Mouse (Mus musculus): ENCODE results near the gene Aloxe3. TPM values are rescaled to one million over a fixed set of nuclear protein-coding genes. Genes with fewer than 3 reads are reported as not detected.

Gene Aloxe3
- polyA plus RNA-seq, 1 experiment from 2014 or later, result 1.2 TPM

DNA sequence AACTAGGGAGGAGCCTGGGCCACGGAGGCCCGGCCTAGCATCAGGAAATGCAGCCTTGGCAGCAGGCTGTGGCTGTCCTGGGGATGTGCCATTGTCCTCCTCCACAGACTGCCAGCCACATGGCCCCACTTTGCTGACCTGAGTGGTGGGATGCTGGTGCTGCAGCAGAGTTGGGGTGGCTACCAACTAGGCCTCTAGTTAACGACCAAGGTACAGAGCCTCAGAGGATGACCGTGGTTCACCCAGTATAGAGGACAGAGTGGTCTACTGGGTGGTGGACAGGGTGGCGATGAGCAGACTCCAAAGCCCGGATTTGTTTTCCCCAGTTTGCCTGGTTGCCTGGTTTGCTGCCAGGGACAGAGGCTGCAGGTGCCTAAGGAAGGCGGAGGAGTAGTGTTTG lies 49.0 kb downstream of the Aloxe3 start:
- Histone ChIP-seq H3K4me3 (no peak overlapping the region), H3K27ac (replicated peaks) (no peak overlapping the region)

DNA sequence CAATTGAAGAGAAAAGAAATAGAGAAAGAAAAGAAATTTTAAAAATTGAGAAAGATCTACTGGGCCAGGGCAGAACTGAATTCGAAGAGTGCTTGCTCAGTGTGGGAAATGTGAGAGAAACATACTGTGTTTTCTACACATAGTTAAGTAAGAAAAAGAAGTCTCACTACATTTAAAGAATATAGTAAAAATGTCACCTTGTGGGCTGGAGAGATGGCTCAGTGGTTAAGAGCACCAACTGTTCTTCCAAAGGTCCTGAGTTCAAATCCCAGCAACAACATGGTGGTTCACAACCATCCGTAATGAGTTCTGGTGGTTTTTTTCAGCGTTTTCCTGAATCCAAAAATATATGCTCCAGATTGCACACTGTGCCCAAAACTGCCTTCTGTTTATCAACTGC lies 52.8 kb downstream of the Aloxe3 start:
- H3K9me3 ChIP-seq, result no peaks in the 10 kb centered on the region
- H3K9ac ChIP-seq, result no peak overlapping the region
- H3K27me3 ChIP-seq, result no peaks in the 10 kb centered on the region
- H3K4me2 ChIP-seq, result no peak overlapping the region
- no peak overlapping the region for H3K27ac ChIP-seq (replicated peaks)
- H3K4me1 ChIP-seq (replicated peaks), result no peaks in the 10 kb centered on the region
- ATAC-seq (ENCODE audit: low read depth), result no peak
- H3K36me3 ChIP-seq, result no peaks in the 10 kb centered on the region
- WGBS, result 76% methylated on average over 3 of the region's 3 CpGs
- no peak overlapping the region for H3K4me3 ChIP-seq

More for the DNA sequence above, 49.0 kb downstream of the Aloxe3 start:
- Histone ChIP-seq H3K36me3 (no peaks in the 10 kb centered on the region), H3K9me3 (no peaks in the 10 kb centered on the region), H3K9ac (no peak overlapping the region), H3K4me2 (no peak overlapping the region), H3K27me3 (no peaks in the 10 kb centered on the region), H3K4me1 (replicated peaks) (no peaks in the 10 kb centered on the region)
- WGBS, result 90% methylated on average over 7 of the region's 7 CpGs
- ATAC-seq (ENCODE audit: low read depth), result no peak

- no peak overlapping the region for H3K4me2 ChIP-seq
- H3K9me3 ChIP-seq, result no peaks in the 10 kb centered on the region
- no peaks in the 10 kb centered on the region for H3K36me3 ChIP-seq
- no peak for ATAC-seq (ENCODE audit: low read depth)
- H3K27me3 ChIP-seq, result no peaks in the 10 kb centered on the region
- no peak overlapping the region for H3K9ac ChIP-seq
- 63% methylated on average over 3 of the region's 3 CpGs for WGBS
- no peaks in the 10 kb centered on the region for H3K4me1 ChIP-seq (replicated peaks)
- H3K4me3 ChIP-seq, result no peak overlapping the region
- no peak overlapping the region for H3K27ac ChIP-seq (replicated peaks)
These were observed 53.8 kb downstream of the Aloxe3 start for GRCm38 (mm10) chr11:69179512-69179911.

DNA sequence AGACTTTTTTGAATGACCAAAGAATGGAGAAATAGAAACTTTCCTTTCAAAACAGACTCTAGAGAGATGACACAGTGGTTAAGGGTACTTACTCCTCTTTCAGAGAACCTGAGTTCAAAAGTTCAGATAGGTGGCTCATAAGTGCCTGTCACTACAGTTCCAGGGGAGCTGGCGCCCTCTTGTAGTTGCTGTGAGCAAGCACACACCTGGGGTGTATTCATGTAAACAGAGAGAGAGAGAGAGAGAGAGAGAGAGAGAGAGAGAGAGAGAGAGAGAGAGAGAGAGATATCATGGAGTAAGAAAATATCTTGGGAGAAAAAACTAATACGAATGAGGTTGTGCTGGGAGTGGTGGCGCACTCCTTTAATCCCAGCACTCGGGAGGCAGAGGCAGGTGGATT lies 54.4 kb downstream of the Aloxe3 start:
- no peak overlapping the region for H3K4me2 ChIP-seq
- H3K9ac ChIP-seq, result no peak overlapping the region
- H3K27ac ChIP-seq (replicated peaks), result no peak overlapping the region
- H3K9me3 ChIP-seq, result no peaks in the 10 kb centered on the region
- no peak for ATAC-seq (ENCODE audit: low read depth)
- H3K36me3 ChIP-seq, result no peaks in the 10 kb centered on the region
- no peak overlapping the region for H3K4me3 ChIP-seq
- no peaks in the 10 kb centered on the region for H3K27me3 ChIP-seq
- H3K4me1 ChIP-seq (replicated peaks), result no peaks in the 10 kb centered on the region
- WGBS, result 86% methylated on average over 4 of the region's 4 CpGs

DNA sequence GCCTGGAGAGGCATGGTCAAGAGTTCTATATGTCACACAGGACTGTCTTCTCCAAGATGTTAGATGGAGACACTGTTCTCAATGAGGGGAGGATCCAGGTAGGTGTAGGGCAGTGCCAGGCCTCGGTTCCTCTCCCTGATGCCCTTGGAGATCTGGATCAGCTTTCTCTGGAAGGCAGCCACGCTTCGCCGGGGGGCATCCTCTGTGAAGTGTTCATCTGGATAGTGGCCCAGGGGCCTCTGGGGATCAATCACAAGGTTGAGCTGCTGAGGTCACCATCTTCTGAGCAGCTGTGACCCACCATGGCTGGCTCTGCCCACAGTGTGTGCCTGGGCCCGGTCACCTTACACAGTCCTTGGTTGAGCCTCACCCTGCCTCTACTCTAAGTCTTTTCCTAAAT lies 59.3 kb downstream of the Aloxe3 start:
- Histone ChIP-seq H3K4me1 (replicated peaks) (no peaks in the 10 kb centered on the region), H3K27ac (replicated peaks) (no peak overlapping the region), H3K9me3 (no peaks in the 10 kb centered on the region), H3K36me3 (no peaks in the 10 kb centered on the region), H3K27me3 (no peaks in the 10 kb centered on the region), H3K4me3 (no peak overlapping the region), H3K4me2 (no peak overlapping the region), H3K9ac (no peak overlapping the region)
- ATAC-seq (ENCODE audit: low read depth), result no peak
- WGBS, result 85% methylated on average over 5 of the region's 5 CpGs

DNA sequence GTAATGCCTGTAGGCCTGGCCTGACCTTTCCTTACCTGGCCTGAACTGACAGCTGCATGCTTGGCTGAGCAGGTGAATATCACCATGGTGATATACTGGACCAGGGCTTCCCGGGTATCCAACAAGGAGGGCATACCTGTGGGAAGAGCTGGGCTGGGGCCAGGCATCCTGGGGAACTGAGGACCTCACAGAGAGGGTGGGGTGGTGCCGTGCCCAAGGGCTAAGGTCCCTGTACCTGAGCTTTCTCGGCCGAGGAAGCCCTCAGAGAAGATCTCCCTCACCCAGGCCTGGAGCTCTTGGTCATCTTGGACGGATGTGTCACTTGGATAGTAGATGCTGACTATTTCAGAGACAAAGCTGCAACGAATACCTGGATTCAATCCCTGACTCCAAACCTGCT lies 60.2 kb downstream of the Aloxe3 start:
- WGBS, result 86% methylated on average over 6 of the region's 6 CpGs
- no peak for ATAC-seq (ENCODE audit: low read depth)
- H3K27ac ChIP-seq (replicated peaks), result no peak overlapping the region
- no peak overlapping the region for H3K4me3 ChIP-seq
- H3K27me3 ChIP-seq, result no peaks in the 10 kb centered on the region
- H3K4me1 ChIP-seq (replicated peaks), result no peaks in the 10 kb centered on the region
- no peaks in the 10 kb centered on the region for H3K36me3 ChIP-seq
- H3K9me3 ChIP-seq, result no peaks in the 10 kb centered on the region
- no peak overlapping the region for H3K9ac ChIP-seq
- no peak overlapping the region for H3K4me2 ChIP-seq

DNA sequence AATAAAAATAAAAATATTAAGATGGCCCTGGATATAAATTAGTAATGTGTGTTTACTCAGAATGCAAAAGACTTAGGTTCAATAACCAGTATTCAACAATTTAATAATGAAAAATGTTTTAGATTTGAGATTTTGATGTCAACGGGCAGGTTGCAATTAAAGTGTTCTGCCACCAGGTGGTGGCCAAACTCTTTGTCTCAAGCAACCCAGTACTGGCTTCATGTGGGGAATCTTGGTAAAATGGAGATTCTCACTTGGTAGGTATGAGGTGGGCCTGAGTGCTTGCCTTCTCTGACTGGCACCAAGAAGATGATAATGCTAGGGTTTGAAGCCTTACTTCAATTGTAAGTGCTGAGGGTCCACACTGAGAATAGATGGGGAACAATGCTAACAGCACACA lies 67.1 kb downstream of the Aloxe3 start:
- Histone ChIP-seq H3K4me3 (no peak overlapping the region), H3K27ac (replicated peaks) (no peak overlapping the region), H3K27me3 (peaks cover 31% of the 10 kb centered on the region), H3K4me2 (no peak overlapping the region), H3K9me3 (no peaks in the 10 kb centered on the region), H3K36me3 (no peaks in the 10 kb centered on the region), H3K9ac (no peak overlapping the region), H3K4me1 (replicated peaks) (peaks cover 9% of the 10 kb centered on the region)
- ATAC-seq (ENCODE audit: low read depth), result no peak
- WGBS, result 2% methylated on average over 1 of the region's 1 CpGs

- H3K4me2 ChIP-seq, result peak overlapping the region; percentile 42
- H3K4me3 ChIP-seq, result peak overlapping the region; percentile 25; the same call in 1 of the 2 replicates
- no peak for ATAC-seq (ENCODE audit: low read depth)
- peaks cover 9% of the 10 kb centered on the region for H3K4me1 ChIP-seq (replicated peaks)
- no peaks in the 10 kb centered on the region for H3K36me3 ChIP-seq
- H3K27me3 ChIP-seq, result peaks cover 42% of the 10 kb centered on the region
- WGBS, result 8% methylated on average over 5 of the region's 5 CpGs
- H3K9ac ChIP-seq, result peak overlapping the region; percentile 28; the same call in 1 of the 2 replicates
- no peaks in the 10 kb centered on the region for H3K9me3 ChIP-seq
- no peak overlapping the region for H3K27ac ChIP-seq (replicated peaks)
These were observed 71.1 kb downstream of the Aloxe3 start for GRCm38 (mm10) chr11:69196766-69197165.

GRCm38 (mm10) chr11:69197194-69197593 lies 71.5 kb downstream of the Aloxe3 start:
- peaks cover 9% of the 10 kb centered on the region for H3K4me1 ChIP-seq (replicated peaks)
- 2% methylated on average over 14 of the region's 14 CpGs for WGBS
- peak overlapping the region; percentile 25 for H3K4me3 ChIP-seq
- peaks cover 42% of the 10 kb centered on the region for H3K27me3 ChIP-seq
- peak overlapping the region; percentile 42 for H3K4me2 ChIP-seq
- no peak for ATAC-seq (ENCODE audit: low read depth)
- H3K27ac ChIP-seq (replicated peaks), result no peak overlapping the region
- peak overlapping the region; percentile 28; the same call in 1 of the 2 replicates for H3K9ac ChIP-seq
- H3K36me3 ChIP-seq, result no peaks in the 10 kb centered on the region
- H3K9me3 ChIP-seq, result no peaks in the 10 kb centered on the region

- H3K9ac ChIP-seq, result peak within 1 kb of the TSS; percentile 28; the same call in 1 of the 2 replicates
- no peak for ATAC-seq (ENCODE audit: low read depth)
- H3K36me3 ChIP-seq, result no peaks in the 10 kb centered on the region
- peak within 1 kb of the TSS; percentile 42 for H3K4me2 ChIP-seq
- 29% methylated on average over 6 of the region's 6 CpGs for WGBS
- H3K4me1 ChIP-seq (replicated peaks), result peaks cover 9% of the 10 kb centered on the region
- H3K27ac ChIP-seq (replicated peaks), result no peak within 1 kb of the TSS
- H3K4me3 ChIP-seq, result peak within 1 kb of the TSS; percentile 25
- peaks cover 42% of the 10 kb centered on the region for H3K27me3 ChIP-seq
- H3K9me3 ChIP-seq, result no peaks in the 10 kb centered on the region
These were observed 72.0 kb downstream of the Aloxe3 start, which contains the start of gene Alox8 for GRCm38 (mm10) chr11:69197743-69198142. Gene Alox8 (minus strand): TSS chr11:69197843.

Other genes with a start within 250 kb of the Aloxe3 start
- gene Rnf222, start 237.3 kb upstream of the Aloxe3 start, polyA plus RNA-seq (2015; fragmentation: Nextera tagmentation; extraction: Ambion mirVana), result not detected in 2 replicates
- 743 and 760 TPM in 2 replicates for gene Rpl26, start 224.3 kb upstream of the Aloxe3 start, polyA plus RNA-seq (2015; fragmentation: Nextera tagmentation; extraction: Ambion mirVana)
- 0.40 TPM in 1 of 2 replicates, not detected in the other for gene Odf4, start 198.8 kb upstream of the Aloxe3 start, polyA plus RNA-seq (2015; fragmentation: Nextera tagmentation; extraction: Ambion mirVana)
- gene Arhgef15, start 168.4 kb upstream of the Aloxe3 start, polyA plus RNA-seq (2015; fragmentation: Nextera tagmentation; extraction: Ambion mirVana), result 14.4 and 14.8 TPM in 2 replicates
- 2.0 and 2.5 TPM in 2 replicates for gene Slc25a35, start 157.8 kb upstream of the Aloxe3 start, polyA plus RNA-seq (2015; fragmentation: Nextera tagmentation; extraction: Ambion mirVana)
- gene Rangrf, start 150.7 kb upstream of the Aloxe3 start, polyA plus RNA-seq (2015; fragmentation: Nextera tagmentation; extraction: Ambion mirVana), result 27.6 and 33.7 TPM in 2 replicates
- gene Pfas, start 117.4 kb upstream of the Aloxe3 start, polyA plus RNA-seq (2015; fragmentation: Nextera tagmentation; extraction: Ambion mirVana), result 19.1 and 21.9 TPM in 2 replicates
- 49.6 and 52.8 TPM in 2 replicates for gene Ctc1, start 110.0 kb upstream of the Aloxe3 start, polyA plus RNA-seq (2015; fragmentation: Nextera tagmentation; extraction: Ambion mirVana)
- 22.7 and 33.0 TPM in 2 replicates for gene Aurkb, start 80.2 kb upstream of the Aloxe3 start, polyA plus RNA-seq (2015; fragmentation: Nextera tagmentation; extraction: Ambion mirVana)
- gene Borcs6, start 66.2 kb upstream of the Aloxe3 start, polyA plus RNA-seq (2015; fragmentation: Nextera tagmentation; extraction: Ambion mirVana), result 14.7 and 16.8 TPM in 2 replicates
- 28.4 and 29.2 TPM in 2 replicates for gene Tmem107, start 55.1 kb upstream of the Aloxe3 start, polyA plus RNA-seq (2015; fragmentation: Nextera tagmentation; extraction: Ambion mirVana)
- gene Vamp2, start 37.4 kb upstream of the Aloxe3 start, polyA plus RNA-seq (2015; fragmentation: Nextera tagmentation; extraction: Ambion mirVana), result 268 and 282 TPM in 2 replicates
- gene Per1, start 30.7 kb upstream of the Aloxe3 start, polyA plus RNA-seq (2015; fragmentation: Nextera tagmentation; extraction: Ambion mirVana), result 8.0 and 8.4 TPM in 2 replicates
- 0.61 TPM in 1 of 2 replicates, not detected in the other for gene Hes7, start 5.5 kb upstream of the Aloxe3 start, polyA plus RNA-seq (2015; fragmentation: Nextera tagmentation; extraction: Ambion mirVana)
- gene 9130213A22Rik, start 3.3 kb upstream of the Aloxe3 start, polyA plus RNA-seq (2015; fragmentation: Nextera tagmentation; extraction: Ambion mirVana), result 0.18 and 0.32 TPM in 2 replicates
- 0.22 and 0.23 TPM in 2 replicates for gene Alox12b, start 31.1 kb downstream of the Aloxe3 start, polyA plus RNA-seq (2015; fragmentation: Nextera tagmentation; extraction: Ambion mirVana)
- 0.17 TPM in 1 of 2 replicates, not detected in the other for gene Alox8, start 71.9 kb downstream of the Aloxe3 start, polyA plus RNA-seq (2015; fragmentation: Nextera tagmentation; extraction: Ambion mirVana)
- 0.21 TPM in 2 replicates for gene Gucy2e, start 111.1 kb downstream of the Aloxe3 start, polyA plus RNA-seq (2015; fragmentation: Nextera tagmentation; extraction: Ambion mirVana)
- gene Cntrob, start 197.9 kb downstream of the Aloxe3 start, polyA plus RNA-seq (2015; fragmentation: Nextera tagmentation; extraction: Ambion mirVana), result 20.9 and 21.0 TPM in 2 replicates
- gene Trappc1, start 198.1 kb downstream of the Aloxe3 start, polyA plus RNA-seq (2015; fragmentation: Nextera tagmentation; extraction: Ambion mirVana), result 225 and 229 TPM in 2 replicates
- 5.5 and 5.7 TPM in 2 replicates for gene Kcnab3, start 200.4 kb downstream of the Aloxe3 start, polyA plus RNA-seq (2015; fragmentation: Nextera tagmentation; extraction: Ambion mirVana)
- gene Rnf227, start 214.6 kb downstream of the Aloxe3 start, polyA plus RNA-seq (2015; fragmentation: Nextera tagmentation; extraction: Ambion mirVana), result 131 and 136 TPM in 2 replicates
- gene Chd3, start 243.5 kb downstream of the Aloxe3 start, polyA plus RNA-seq (2015; fragmentation: Nextera tagmentation; extraction: Ambion mirVana), result 82.3 and 84.6 TPM in 2 replicates

Data from neural tube, embryonic 13.5 days (tissue).